Mouse (Mus musculus) thymus, postnatal 4 days (tissue): ENCODE measurements around the gene Coro1b.

Experiments used
- DNase-seq: peaks from one replicate; pipeline ENCODE4 v3.0.0; 2021

Coro1b gene

GRCm38 (mm10) chr19:4144550-4145498 lies 3.6 kb upstream of the Coro1b start:
- peak; percentile 55 for DNase-seq

GRCm38 (mm10) chr19:4145936-4146335 lies 2.5 kb upstream of the Coro1b start:
- DNase-seq, result no peak

- no peak for DNase-seq
These were observed 1.9 kb upstream of the Coro1b start for GRCm38 (mm10) chr19:4146366-4147021.

GRCm38 (mm10) chr19:4147022-4147405 lies 1.4 kb upstream of the Coro1b start:
- no peak for DNase-seq

GRCm38 (mm10) chr19:4147782-4148490 lies 483 bp upstream of the Coro1b start:
- no peak for DNase-seq

- no peak for DNase-seq
These were observed 400 bp downstream of the Coro1b start for GRCm38 (mm10) chr19:4148819-4149218.

- peak; percentile 35 for DNase-seq
These were observed 864 bp downstream of the Coro1b start for GRCm38 (mm10) chr19:4149283-4149682.

GRCm38 (mm10) chr19:4149764-4150461 lies 1.5 kb downstream of the Coro1b start:
- no peak for DNase-seq

GRCm38 (mm10) chr19:4150567-4151487 lies 2.4 kb downstream of the Coro1b start:
- DNase-seq, result no peak

- DNase-seq, result no peak
These were observed 3.1 kb downstream of the Coro1b start for GRCm38 (mm10) chr19:4151488-4151860.

GRCm38 (mm10) chr19:4151898-4152297 lies 3.5 kb downstream of the Coro1b start:
- no peak for DNase-seq

- no peak for DNase-seq
These were observed 4.2 kb downstream of the Coro1b start for GRCm38 (mm10) chr19:4152445-4153231.

- peak; percentile 37 for DNase-seq
These were observed 4.8 kb downstream of the Coro1b start, which contains the start of gene Ptprcap for GRCm38 (mm10) chr19:4153232-4153654. TSS of gene Ptprcap (plus strand) at chr19:4153604.

- DNase-seq, result peak; percentile 81
These were observed 6.2 kb downstream of the Coro1b start for GRCm38 (mm10) chr19:4154437-4155222.

- DNase-seq, result peak; percentile 52
These were observed 7.0 kb downstream of the Coro1b start for GRCm38 (mm10) chr19:4155223-4156072.

- peak; percentile 56 for DNase-seq
These were observed 7.7 kb downstream of the Coro1b start for GRCm38 (mm10) chr19:4156073-4156579.

- no peak for DNase-seq
These were observed 8.4 kb downstream of the Coro1b start for GRCm38 (mm10) chr19:4156771-4157170.

- no peak for DNase-seq
These were observed 10.6 kb downstream of the Coro1b start for GRCm38 (mm10) chr19:4159049-4159448.
